Mouse (Mus musculus): Measurements from ENCODE around the gene Arhgef25.

Gene Arhgef25

GRCm38 (mm10) chr10:127189651-127190381 is at the start of gene Arhgef25:
Arhgef25 (minus strand) TSS chr10:127190083.
- DNase-seq (ENCODE audit: low read depth): peak; percentile 32

- no peak for DNase-seq (ENCODE audit: low read depth)
Observed at GRCm38 (mm10) chr10:127238241-127238824, 48.5 kb upstream of the Arhgef25 start.

GRCm38 (mm10) chr10:127236541-127236940 is 46.7 kb upstream of the Arhgef25 start:
- no peak for DNase-seq (ENCODE audit: low read depth)

GRCm38 (mm10) chr10:127233141-127233540 is 43.3 kb upstream of the Arhgef25 start:
- peak; percentile 54 for DNase-seq (ENCODE audit: low read depth)

GRCm38 (mm10) chr10:127231741-127232140 is 41.9 kb upstream of the Arhgef25 start:
- DNase-seq (ENCODE audit: low read depth): no peak

- peak; percentile 55 for DNase-seq (ENCODE audit: low read depth)
Observed at GRCm38 (mm10) chr10:127230693-127231092, 40.8 kb upstream of the Arhgef25 start.

GRCm38 (mm10) chr10:127228897-127229296 is 39.0 kb upstream of the Arhgef25 start:
- DNase-seq (ENCODE audit: low read depth): peak; percentile 88

GRCm38 (mm10) chr10:127227163-127227562 is 37.3 kb upstream of the Arhgef25 start:
- DNase-seq (ENCODE audit: low read depth): no peak

GRCm38 (mm10) chr10:127226318-127226895 is 36.5 kb upstream of the Arhgef25 start:
- DNase-seq (ENCODE audit: low read depth): no peak

- DNase-seq (ENCODE audit: low read depth): peak; percentile 77
Observed at GRCm38 (mm10) chr10:127225732-127226131, 35.8 kb upstream of the Arhgef25 start.

GRCm38 (mm10) chr10:127225213-127225612 is 35.3 kb upstream of the Arhgef25 start:
- DNase-seq (ENCODE audit: low read depth): no peak

GRCm38 (mm10) chr10:127218339-127218738 is 28.5 kb upstream of the Arhgef25 start:
- peak; percentile 53 for DNase-seq (ENCODE audit: low read depth)

GRCm38 (mm10) chr10:127217177-127217576 is 27.3 kb upstream of the Arhgef25 start:
- DNase-seq (ENCODE audit: low read depth): no peak

- DNase-seq (ENCODE audit: low read depth): no peak
Observed at GRCm38 (mm10) chr10:127216456-127216855, 26.6 kb upstream of the Arhgef25 start.

GRCm38 (mm10) chr10:127214422-127214803 is 24.5 kb upstream of the Arhgef25 start:
- DNase-seq (ENCODE audit: low read depth): no peak

GRCm38 (mm10) chr10:127213704-127214421 is 24.0 kb upstream of the Arhgef25 start:
- DNase-seq (ENCODE audit: low read depth): no peak

- DNase-seq (ENCODE audit: low read depth): no peak
Observed at GRCm38 (mm10) chr10:127213272-127213671, 23.4 kb upstream of the Arhgef25 start.

GRCm38 (mm10) chr10:127211414-127211854 is 21.6 kb upstream of the Arhgef25 start, which contains the start of gene Pip4k2c:
Pip4k2c (minus strand) TSS chr10:127211585.
- peak; percentile 94 for DNase-seq (ENCODE audit: low read depth)

GRCm38 (mm10) chr10:127210961-127211405 is 21.1 kb upstream of the Arhgef25 start:
- DNase-seq (ENCODE audit: low read depth): no peak

- DNase-seq (ENCODE audit: low read depth): no peak
Observed at GRCm38 (mm10) chr10:127209928-127210570, 20.2 kb upstream of the Arhgef25 start.

GRCm38 (mm10) chr10:127208921-127209320 is 19.0 kb upstream of the Arhgef25 start:
- DNase-seq (ENCODE audit: low read depth): no peak

- DNase-seq (ENCODE audit: low read depth): no peak
Observed at GRCm38 (mm10) chr10:127205373-127205772, 15.5 kb upstream of the Arhgef25 start.
